In the genomic region with DNA sequence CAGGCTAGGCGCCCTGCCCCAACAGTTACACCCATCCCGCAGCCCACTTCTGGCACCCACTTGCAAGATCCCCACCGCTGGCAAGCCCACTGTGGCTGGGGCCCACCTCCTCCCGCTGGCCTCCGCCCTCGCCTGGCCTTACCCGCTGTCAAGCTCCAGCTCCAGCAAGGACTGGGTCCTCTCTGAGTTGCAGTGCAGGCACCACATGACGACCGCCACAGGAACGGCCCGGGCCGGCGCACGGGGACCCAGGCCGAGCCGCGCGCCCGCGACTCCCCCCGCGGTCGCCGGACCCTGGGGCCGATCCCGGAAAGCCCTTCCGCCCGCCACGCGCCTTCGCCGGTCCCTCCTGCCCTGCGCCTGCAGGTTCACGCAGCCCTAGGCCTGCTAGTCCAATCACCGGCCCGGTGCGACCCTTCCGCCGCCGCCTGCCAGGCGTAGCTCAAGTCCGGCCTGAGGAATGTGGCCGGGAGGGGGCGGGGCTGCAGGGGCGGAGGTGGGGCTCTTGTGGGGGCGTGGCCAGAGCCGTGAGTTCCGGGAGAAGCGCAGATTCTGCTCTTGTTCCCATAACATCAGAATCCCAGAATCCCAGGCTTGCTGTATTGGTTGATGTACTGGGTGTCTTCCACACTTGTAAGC, we compare ENCODE assay signal across 8 mouse cellular contexts.
A peak's percentile ranks its signal among the peaks of the same experiment; 100 is the strongest.
DNase-seq lines count a peak whose midpoint lies in the region; ATAC-seq lines count a peak whose summit lies in the region.

No protein-coding gene starts in this region.

- H3K27ac ChIP-seq in forebrain, embryonic 16.5 days (ENCODE audit: low read length) = no peak overlapping the region
- peak overlapping the region; percentile 64 for H3K27ac ChIP-seq in hindbrain, embryonic 12.5 days
- H3K27ac ChIP-seq in midbrain, embryonic 16.5 days (ENCODE audit: low read length) = peak overlapping the region; percentile 34; the same call in 1 of the 2 replicates
- H3K27ac ChIP-seq in stomach, embryonic 16.5 days (ENCODE audit: low read length) = peak overlapping the region; percentile 56

- H3K27me3 ChIP-seq in forebrain, embryonic 16.5 days (replicated peaks; ENCODE audit: control insufficient read depth, insufficient read depth, low read length) = no peaks in the 10 kb centered on the region
- no peaks in the 10 kb centered on the region for H3K27me3 ChIP-seq in hindbrain, embryonic 12.5 days
- H3K27me3 ChIP-seq in midbrain, embryonic 16.5 days (ENCODE audit: control insufficient read depth, insufficient read depth, low read depth, low read length) = no peaks in the 10 kb centered on the region
- H3K27me3 ChIP-seq in stomach, embryonic 16.5 days (ENCODE audit: control insufficient read depth, insufficient read depth, low read length) = no peaks in the 10 kb centered on the region

- peak overlapping the region; percentile 67 for H3K4me2 ChIP-seq in forebrain, embryonic 16.5 days (ENCODE audit: low read length)
- peak overlapping the region; percentile 89 for H3K4me2 ChIP-seq in hindbrain, embryonic 12.5 days (replicated peaks)
- H3K4me2 ChIP-seq in midbrain, embryonic 16.5 days (ENCODE audit: low read length) = peak overlapping the region; percentile 80
- H3K4me2 ChIP-seq in stomach, embryonic 16.5 days (ENCODE audit: low read depth, low read length) = peak overlapping the region; percentile 68

- DNase-seq in MN1 (ENCODE audit: low spot score) (peak; percentile 28), liver (peak; percentile 95)
- peak; percentile 57 to 76 for DNase-seq in adrenal gland, postnatal 4 days (ENCODE audit: low spot score in 2 of 2)

- peaks cover 53% of the 10 kb centered on the region for H3K4me1 ChIP-seq in forebrain, embryonic 16.5 days (replicated peaks; ENCODE audit: control insufficient read depth, insufficient read depth, low read length)
- H3K4me1 ChIP-seq in hindbrain, embryonic 12.5 days = peaks cover 57% of the 10 kb centered on the region
- H3K4me1 ChIP-seq in midbrain, embryonic 16.5 days (ENCODE audit: control insufficient read depth, insufficient read depth, low read length) = peaks cover 51% of the 10 kb centered on the region
- H3K4me1 ChIP-seq in stomach, embryonic 16.5 days (ENCODE audit: control insufficient read depth, insufficient read depth, low read length) = peaks cover 45% of the 10 kb centered on the region

- peak overlapping the region; percentile 53 for H3K9ac ChIP-seq in forebrain, embryonic 16.5 days (replicated peaks; ENCODE audit: low read depth, low read length)
- H3K9ac ChIP-seq in hindbrain, embryonic 12.5 days = peak overlapping the region; percentile 77
- H3K9ac ChIP-seq in midbrain, embryonic 16.5 days (ENCODE audit: low read depth, low read length) = peak overlapping the region; percentile 63
- peak overlapping the region; percentile 91 for H3K9ac ChIP-seq in stomach, embryonic 16.5 days (ENCODE audit: low read length)

- H3K4me3 ChIP-seq in forebrain, embryonic 16.5 days (replicated peaks; ENCODE audit: low read length) = peak overlapping the region; percentile 47
- peak overlapping the region; percentile 57 for H3K4me3 ChIP-seq in hindbrain, embryonic 12.5 days
- peak overlapping the region; percentile 49 for H3K4me3 ChIP-seq in midbrain, embryonic 16.5 days (ENCODE audit: low read depth, low read length)
- peak overlapping the region; percentile 72 for H3K4me3 ChIP-seq in stomach, embryonic 16.5 days (replicated peaks; ENCODE audit: low read length)

- no peaks in the 10 kb centered on the region for H3K9me3 ChIP-seq in forebrain, embryonic 16.5 days (ENCODE audit: control insufficient read depth, low read length)
- H3K9me3 ChIP-seq in hindbrain, embryonic 12.5 days (replicated peaks) = no peaks in the 10 kb centered on the region
- H3K9me3 ChIP-seq in midbrain, embryonic 16.5 days (replicated peaks; ENCODE audit: control insufficient read depth, low read length, poor library complexity, severe bottlenecking) = no peaks in the 10 kb centered on the region
- H3K9me3 ChIP-seq in stomach, embryonic 16.5 days (replicated peaks; ENCODE audit: control insufficient read depth, low read length) = no peaks in the 10 kb centered on the region

- under 1% methylated on average over 48 of the region's 49 CpGs for WGBS in forebrain, embryonic 16.5 days
- WGBS in hindbrain, embryonic 12.5 days = 3% methylated on average over 49 of the region's 49 CpGs
- WGBS in midbrain, embryonic 16.5 days = 1% methylated on average over 49 of the region's 49 CpGs
- 1% methylated on average over 49 of the region's 49 CpGs for WGBS in stomach, embryonic 16.5 days

- ATAC-seq in forebrain, embryonic 16.5 days = peak; percentile 47
- ATAC-seq in hindbrain, embryonic 12.5 days (ENCODE audit: low FRiP score) = peak; percentile 71
- peak; percentile 56 for ATAC-seq in midbrain, embryonic 16.5 days
- ATAC-seq in stomach, embryonic 16.5 days (ENCODE audit: insufficient read depth, low FRiP score) = peak; percentile 86
- no peak for ATAC-seq in cerebellum, adult (ENCODE audit: insufficient number of reproducible peaks, low FRiP score, low TSS enrichment)

- no peaks in the 10 kb centered on the region for H3K36me3 ChIP-seq in forebrain, embryonic 16.5 days (ENCODE audit: control insufficient read depth, insufficient read depth)
- H3K36me3 ChIP-seq in hindbrain, embryonic 12.5 days = no peaks in the 10 kb centered on the region
- no peaks in the 10 kb centered on the region for H3K36me3 ChIP-seq in midbrain, embryonic 16.5 days (ENCODE audit: control insufficient read depth, insufficient read depth, low read length)
- H3K36me3 ChIP-seq in stomach, embryonic 16.5 days (ENCODE audit: control insufficient read depth, insufficient read depth, low read length) = no peaks in the 10 kb centered on the region

Comparison
In these comparisons a context has a peak if more than half of its experiments do, and no peak if none do; other contexts are left out.
1. DNase-seq: peak in every context shown above with its lines; median percentile 95 in liver; 66 in adrenal gland, postnatal 4 days; 28 in MN1.